Mouse (Mus musculus) embryonic facial prominence, embryonic 13.5 days (tissue): ENCODE data around the gene Pdyn. TPM values are rescaled to one million over a fixed set of nuclear protein-coding genes. Genes with fewer than 3 reads are reported as not detected.

Experiments
- ATAC-seq: fragments of 200-750 bp; cut with Nextera tagmentation; 2 replicates; pipeline ENCODE4 v1.8.0; 2017; ENCODE audit warnings: low read depth; ENCODE audit not compliant: insufficient number of reproducible peaks, insufficient read depth, low FRiP score, low TSS enrichment
- H3K27ac ChIP-seq: fragments of 300-500 bp; sonication (generic); 2 replicates; pipeline ENCODE4 v1.5.1; 2015; ENCODE audit warnings: moderate library complexity, mild to moderate bottlenecking, inconsistent platforms
- H3K27me3 ChIP-seq: fragments of 300-500 bp; sonication (generic); 2 replicates; pipeline ENCODE4 v1.6.1; 2015; ENCODE audit warnings: mild to moderate bottlenecking, inconsistent platforms
- H3K36me3 ChIP-seq: fragments of 300-500 bp; sonication (generic); 2 replicates; pipeline ENCODE4 v1.6.1; 2015; ENCODE audit warnings: mild to moderate bottlenecking, inconsistent platforms
- H3K4me1 ChIP-seq: fragments of 300-500 bp; sonication (generic); 2 replicates; pipeline ENCODE4 v1.6.1; 2015; ENCODE audit warnings: inconsistent platforms
- H3K4me2 ChIP-seq: fragments of 300-500 bp; sonication (generic); 2 replicates; pipeline ENCODE4 v1.6.1; 2015; ENCODE audit warnings: moderate library complexity, mild to moderate bottlenecking, inconsistent platforms
- H3K4me3 ChIP-seq: fragments of 300-500 bp; sonication (generic); 2 replicates; pipeline ENCODE4 v1.5.1; 2015; ENCODE audit warnings: mild to moderate bottlenecking, inconsistent platforms
- H3K9ac ChIP-seq: fragments of 300-500 bp; sonication (generic); 2 replicates; pipeline ENCODE4 v1.6.1; 2015; ENCODE audit warnings: mild to moderate bottlenecking, inconsistent platforms
- H3K9me3 ChIP-seq: fragments of 300-500 bp; sonication (generic); 2 replicates; pipeline ENCODE4 v1.6.1; 2016; ENCODE audit warnings: inconsistent platforms
- WGBS: fragments of 180-500 bp; shearing (Covaris S2); methylation state at CpG from one replicate; pipeline ENCODE4 v1.1.7; 2015; ENCODE audit warnings: mixed read lengths; 5-methylcytosine and 5-hydroxymethylcytosine counted together
- polyA plus RNA-seq: library from polyadenylated mRNA; unstranded; fragments of >200 nt; fragmentation: Nextera tagmentation; extraction: Ambion mirVana; gene quantifications from 2 replicates; pipeline ENCODE4 v1.2.1, GENCODE M21; 2015

Gene Pdyn
- polyA plus RNA-seq = 0.22 and 0.58 TPM in 2 replicates

GRCm38 (mm10) chr2:129699484-129700158 is at the start of gene Pdyn:
Pdyn (minus strand) TSS chr2:129699844.
- Histone ChIP-seq H3K4me3 (no peak within 1 kb of the TSS), H3K27ac (no peak within 1 kb of the TSS), H3K4me1 (0 out of 2 replicates have a peak, but pooled peaks cover 3% of the 10 kb centered on the region), H3K36me3 (no peaks in the 10 kb centered on the region), H3K4me2 (peak within 1 kb of the TSS; percentile 38), H3K9ac (no peak within 1 kb of the TSS), H3K27me3 (peaks cover 63% of the 10 kb centered on the region), H3K9me3 (no peaks in the 10 kb centered on the region)
- ATAC-seq = no peak
- WGBS = 10% methylated on average over 20 of the region's 20 CpGs

- H3K4me3 ChIP-seq = no peak overlapping the region
- H3K36me3 ChIP-seq = no peaks in the 10 kb centered on the region
- H3K4me1 ChIP-seq = no peaks in the 10 kb centered on the region
- ATAC-seq = no peak
- H3K4me2 ChIP-seq = no peak overlapping the region
- H3K27ac ChIP-seq = no peak overlapping the region
- H3K9ac ChIP-seq = no peak overlapping the region
- no peaks in the 10 kb centered on the region for H3K9me3 ChIP-seq
- no peaks in the 10 kb centered on the region for H3K27me3 ChIP-seq
- WGBS = 89% methylated on average over 7 of the region's 7 CpGs
These were observed 42.4 kb upstream of the Pdyn start for GRCm38 (mm10) chr2:129742016-129742415.

GRCm38 (mm10) chr2:129740515-129740914 is 40.9 kb upstream of the Pdyn start:
- ATAC-seq = no peak
- Histone ChIP-seq H3K4me2 (no peak overlapping the region), H3K27me3 (no peaks in the 10 kb centered on the region), H3K27ac (no peak overlapping the region), H3K4me3 (no peak overlapping the region), H3K36me3 (no peaks in the 10 kb centered on the region), H3K9me3 (no peaks in the 10 kb centered on the region), H3K9ac (no peak overlapping the region), H3K4me1 (no peaks in the 10 kb centered on the region)
- WGBS = 80% methylated on average over 3 of the region's 3 CpGs

- Histone ChIP-seq H3K4me2 (no peak overlapping the region), H3K27ac (no peak overlapping the region), H3K4me3 (no peak overlapping the region), H3K4me1 (no peaks in the 10 kb centered on the region), H3K9me3 (no peaks in the 10 kb centered on the region), H3K27me3 (no peaks in the 10 kb centered on the region), H3K36me3 (no peaks in the 10 kb centered on the region), H3K9ac (no peak overlapping the region)
- ATAC-seq = no peak
- WGBS = 63% methylated on average over 8 of the region's 8 CpGs
These were observed 34.4 kb upstream of the Pdyn start for GRCm38 (mm10) chr2:129734031-129734430.

GRCm38 (mm10) chr2:129729681-129730080 is 30.0 kb upstream of the Pdyn start:
- Histone ChIP-seq H3K9me3 (no peaks in the 10 kb centered on the region), H3K27me3 (no peaks in the 10 kb centered on the region), H3K4me1 (no peaks in the 10 kb centered on the region), H3K4me2 (no peak overlapping the region), H3K27ac (no peak overlapping the region), H3K9ac (no peak overlapping the region), H3K36me3 (no peaks in the 10 kb centered on the region), H3K4me3 (no peak overlapping the region)
- ATAC-seq = no peak
- 86% methylated on average over 1 of the region's 1 CpGs for WGBS

GRCm38 (mm10) chr2:129715671-129716070 is 16.0 kb upstream of the Pdyn start:
- 16% methylated on average over 10 of the region's 10 CpGs for WGBS
- Histone ChIP-seq H3K4me1 (no peaks in the 10 kb centered on the region), H3K27ac (no peak overlapping the region), H3K36me3 (no peaks in the 10 kb centered on the region), H3K9ac (no peak overlapping the region), H3K4me2 (no peak overlapping the region), H3K27me3 (no peaks in the 10 kb centered on the region), H3K4me3 (no peak overlapping the region), H3K9me3 (no peaks in the 10 kb centered on the region)
- no peak for ATAC-seq

- 63% methylated on average over 5 of the region's 5 CpGs for WGBS
- no peak overlapping the region for H3K4me2 ChIP-seq
- H3K9ac ChIP-seq = no peak overlapping the region
- H3K36me3 ChIP-seq = no peaks in the 10 kb centered on the region
- no peak overlapping the region for H3K27ac ChIP-seq
- no peaks in the 10 kb centered on the region for H3K9me3 ChIP-seq
- H3K27me3 ChIP-seq = no peaks in the 10 kb centered on the region
- H3K4me3 ChIP-seq = no peak overlapping the region
- no peaks in the 10 kb centered on the region for H3K4me1 ChIP-seq
- ATAC-seq = no peak
These were observed 13.4 kb upstream of the Pdyn start for GRCm38 (mm10) chr2:129713026-129713544.

GRCm38 (mm10) chr2:129696059-129696458 is 3.6 kb downstream of the Pdyn start:
- no peak overlapping the region for H3K4me3 ChIP-seq
- ATAC-seq = no peak
- 0 out of 2 replicates have a peak, but pooled peaks cover 3% of the 10 kb centered on the region for H3K4me1 ChIP-seq
- H3K27ac ChIP-seq = no peak overlapping the region
- no peak overlapping the region for H3K4me2 ChIP-seq
- no peaks in the 10 kb centered on the region for H3K9me3 ChIP-seq
- 13% methylated on average over 4 of the region's 4 CpGs for WGBS
- H3K9ac ChIP-seq = no peak overlapping the region
- H3K27me3 ChIP-seq = peaks cover 48% of the 10 kb centered on the region
- no peaks in the 10 kb centered on the region for H3K36me3 ChIP-seq

GRCm38 (mm10) chr2:129694303-129694702 is 5.3 kb downstream of the Pdyn start:
- Histone ChIP-seq H3K4me2 (no peak overlapping the region), H3K4me1 (0 out of 2 replicates have a peak, but pooled peaks cover 3% of the 10 kb centered on the region), H3K27me3 (peaks cover 31% of the 10 kb centered on the region), H3K4me3 (no peak overlapping the region), H3K9ac (no peak overlapping the region), H3K27ac (no peak overlapping the region), H3K36me3 (no peaks in the 10 kb centered on the region), H3K9me3 (no peaks in the 10 kb centered on the region)
- no peak for ATAC-seq
- WGBS = 71% methylated on average over 6 of the region's 6 CpGs

GRCm38 (mm10) chr2:129692694-129693093 is 7.0 kb downstream of the Pdyn start:
- Histone ChIP-seq H3K4me3 (no peak overlapping the region), H3K4me1 (no peaks in the 10 kb centered on the region), H3K9me3 (no peaks in the 10 kb centered on the region), H3K4me2 (no peak overlapping the region), H3K36me3 (no peaks in the 10 kb centered on the region), H3K9ac (no peak overlapping the region), H3K27ac (no peak overlapping the region), H3K27me3 (peaks cover 15% of the 10 kb centered on the region)
- WGBS = 80% methylated on average over 8 of the region's 8 CpGs
- ATAC-seq = no peak

- Histone ChIP-seq H3K9me3 (no peaks in the 10 kb centered on the region), H3K4me3 (no peak overlapping the region), H3K27me3 (no peaks in the 10 kb centered on the region), H3K4me2 (no peak overlapping the region), H3K9ac (no peak overlapping the region), H3K4me1 (no peaks in the 10 kb centered on the region), H3K36me3 (no peaks in the 10 kb centered on the region), H3K27ac (no peak overlapping the region)
- no peak for ATAC-seq
- 78% methylated on average over 7 of the region's 7 CpGs for WGBS
These were observed 9.9 kb downstream of the Pdyn start for GRCm38 (mm10) chr2:129689694-129690093.

GRCm38 (mm10) chr2:129688036-129688625 is 11.5 kb downstream of the Pdyn start:
- H3K9ac ChIP-seq = no peak overlapping the region
- no peak overlapping the region for H3K27ac ChIP-seq
- no peaks in the 10 kb centered on the region for H3K4me1 ChIP-seq
- H3K4me2 ChIP-seq = no peak overlapping the region
- WGBS = 93% methylated on average over 28 of the region's 28 CpGs
- no peaks in the 10 kb centered on the region for H3K9me3 ChIP-seq
- no peak for ATAC-seq
- no peaks in the 10 kb centered on the region for H3K36me3 ChIP-seq
- H3K27me3 ChIP-seq = no peaks in the 10 kb centered on the region
- H3K4me3 ChIP-seq = no peak overlapping the region
